Mouse (Mus musculus): ENCODE measurements around the gene Snx27. TPM values are rescaled to one million over a fixed set of nuclear protein-coding genes. Genes with fewer than 3 reads are reported as not detected.

Snx27 gene
- polyA plus RNA-seq (2015; fragmentation: Nextera tagmentation; extraction: Ambion mirVana), result 21.1 and 22.2 TPM in 2 replicates

DNA sequence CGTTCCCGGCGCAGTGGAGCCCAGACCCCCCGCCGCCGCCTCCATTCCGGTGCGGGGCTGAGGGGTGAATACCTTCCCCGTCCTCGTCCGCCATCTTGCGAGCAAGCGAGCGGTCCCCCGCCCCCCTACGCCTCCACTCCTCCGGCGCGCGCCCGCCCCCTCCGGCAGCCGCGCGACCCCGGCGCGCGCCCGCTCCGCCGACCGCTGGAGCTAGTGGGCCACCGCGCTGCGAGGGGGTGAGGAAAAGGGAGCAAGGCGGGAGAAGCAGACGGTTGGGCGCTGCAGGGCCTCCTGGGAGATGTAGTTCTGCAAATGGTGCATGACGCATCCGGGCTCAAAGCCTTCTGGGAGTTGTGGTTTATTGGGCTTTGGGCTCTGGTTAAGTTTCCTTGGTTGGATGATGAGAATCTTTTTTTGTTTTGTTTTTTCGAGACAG lies at the start of gene Snx27:
Gene Snx27, minus strand, starts transcription at position 261 of the 436 bp plus-strand sequence.

DNA sequence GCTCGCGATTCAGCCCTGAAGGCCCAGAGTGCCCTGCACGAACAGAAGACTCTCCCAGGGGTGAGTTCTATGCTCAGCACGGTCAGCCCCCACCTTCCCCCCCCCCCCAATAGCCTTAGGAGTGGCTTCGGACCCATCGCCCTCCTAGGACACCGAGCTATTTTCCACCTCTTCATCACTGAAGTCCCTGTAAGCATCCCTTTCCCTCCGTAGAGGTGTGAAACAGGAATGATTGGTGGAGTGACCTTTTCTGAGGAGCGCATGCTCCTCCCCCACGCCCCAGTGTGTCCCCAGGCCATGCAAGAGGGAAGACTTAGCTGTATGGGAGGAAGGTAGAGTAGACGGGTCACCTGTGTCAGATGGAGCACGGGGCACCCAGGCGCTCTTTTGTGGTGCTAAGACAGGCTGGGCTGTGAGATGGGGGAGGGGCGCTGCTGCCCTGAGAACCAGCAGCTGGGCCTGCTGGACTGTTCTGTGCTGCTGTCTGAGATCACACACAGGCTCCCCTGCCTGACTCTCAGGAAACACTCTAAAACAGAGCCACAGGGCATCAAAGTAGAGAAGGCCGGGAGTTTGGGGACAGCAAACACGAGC lies 102.1 kb downstream of the Snx27 start, which contains the start of gene Riiad1:
Gene Riiad1, minus strand, starts transcription at position 51 of the 594 bp plus-strand sequence.

DNA sequence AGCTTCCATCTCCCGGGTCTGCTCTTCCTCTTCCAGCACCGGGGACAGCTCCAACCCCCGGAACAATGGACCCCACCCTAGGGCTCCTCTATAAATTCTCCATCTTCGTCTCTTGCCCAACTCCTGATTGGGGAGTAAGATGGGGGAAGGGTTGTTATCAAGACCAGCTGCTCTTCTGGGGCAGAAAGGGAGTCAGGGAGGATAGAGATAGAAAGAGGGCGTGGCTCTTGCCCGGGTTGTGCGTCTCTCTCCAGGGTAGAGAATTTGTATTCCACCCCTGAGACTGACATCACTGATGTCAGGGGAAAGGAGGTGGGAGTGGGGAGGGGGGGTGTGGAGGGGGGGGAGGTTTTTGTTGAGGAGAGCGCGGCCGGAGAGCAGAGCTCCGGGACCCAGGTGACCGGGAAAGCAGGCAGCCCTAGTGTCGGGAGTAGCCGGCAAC lies 104.5 kb downstream of the Snx27 start, which contains the start of gene Celf3:
Gene Celf3, plus strand, starts transcription at position 315 of the 442 bp plus-strand sequence.

Other genes with a start within 250 kb of the Snx27 start
- gene Them5, start 240.6 kb downstream of the Snx27 start, polyA plus RNA-seq (2015; fragmentation: Nextera tagmentation; extraction: Ambion mirVana), result 0.10 and 0.41 TPM in 2 replicates
- 0.39 and 0.53 TPM in 2 replicates for gene C2cd4d, start 220.3 kb downstream of the Snx27 start, polyA plus RNA-seq (2015; fragmentation: Nextera tagmentation; extraction: Ambion mirVana)
- 0.60 and 0.75 TPM in 2 replicates for gene Rorc, start 209.9 kb downstream of the Snx27 start, polyA plus RNA-seq (2015; fragmentation: Nextera tagmentation; extraction: Ambion mirVana)
- 0.04 TPM in 1 of 2 replicates, not detected in the other for gene Lingo4, start 184.2 kb downstream of the Snx27 start, polyA plus RNA-seq (2015; fragmentation: Nextera tagmentation; extraction: Ambion mirVana)
- gene Tdrkh, start 169.4 kb downstream of the Snx27 start, polyA plus RNA-seq (2015; fragmentation: Nextera tagmentation; extraction: Ambion mirVana), result 4.0 and 4.4 TPM in 2 replicates
- 52.7 and 52.9 TPM in 2 replicates for gene Mrpl9, start 139.4 kb downstream of the Snx27 start, polyA plus RNA-seq (2015; fragmentation: Nextera tagmentation; extraction: Ambion mirVana)
- 0.31 TPM in 1 of 2 replicates, not detected in the other for gene Oaz3, start 138.8 kb downstream of the Snx27 start, polyA plus RNA-seq (2015; fragmentation: Nextera tagmentation; extraction: Ambion mirVana)
- gene Celf3, start 104.4 kb downstream of the Snx27 start, polyA plus RNA-seq (2015; fragmentation: Nextera tagmentation; extraction: Ambion mirVana), result 0.72 and 1.6 TPM in 2 replicates
- 1.7 and 3.4 TPM in 2 replicates for gene Riiad1, start 102.4 kb downstream of the Snx27 start, polyA plus RNA-seq (2015; fragmentation: Nextera tagmentation; extraction: Ambion mirVana)
- gene Gm10972, start 60.4 kb upstream of the Snx27 start, polyA plus RNA-seq (2015; fragmentation: Nextera tagmentation; extraction: Ambion mirVana), result not detected in 2 replicates
- 11.1 and 11.2 TPM in 2 replicates for gene Tuft1, start 76.2 kb upstream of the Snx27 start, polyA plus RNA-seq (2015; fragmentation: Nextera tagmentation; extraction: Ambion mirVana)
- gene Selenbp2, start 110.8 kb upstream of the Snx27 start, polyA plus RNA-seq (2015; fragmentation: Nextera tagmentation; extraction: Ambion mirVana), result 1.2 and 1.9 TPM in 2 replicates
- 16.9 and 17.9 TPM in 2 replicates for gene Cgn, start 203.8 kb upstream of the Snx27 start, polyA plus RNA-seq (2015; fragmentation: Nextera tagmentation; extraction: Ambion mirVana)